Mouse (Mus musculus) heart, adult 2 months (tissue): ENCODE results near the gene Xylt1.

Experiments used
- CTCF ChIP-seq: fragments of 200-600 bp; IDR thresholded peaks from 2 replicates; pipeline ENCODE4 v1.8.1; 2022; ENCODE audit warnings: antibody characterized with exemption, mild to moderate bottlenecking, moderate library complexity
- EP300 ChIP-seq: fragments of 200-500 bp; IDR thresholded peaks from 2 replicates; pipeline ENCODE4 v1.6.1; 2011; ENCODE audit warnings: low read depth, low read length, control low read depth; ENCODE audit not compliant: insufficient read depth
- POLR2A ChIP-seq: fragments of 200-500 bp; IDR thresholded peaks from 2 replicates; pipeline ENCODE4 v1.6.1; 2011; ENCODE audit warnings: mild to moderate bottlenecking, low read depth, low read length, control low read depth; ENCODE audit not compliant: insufficient read depth

GRCm38 (mm10) chr7:117543041-117543440 lies 162.3 kb downstream of the Xylt1 start:
- no peak for TF ChIP-seq CTCF
- no peak for TF ChIP-seq POLR2A
- TF ChIP-seq EP300: no peak
